Mouse (Mus musculus): ENCODE data around the gene F3. TPM values are rescaled to one million over a fixed set of nuclear protein-coding genes. Genes with fewer than 3 reads are reported as not detected.

F3 gene
- polyA plus RNA-seq, 1 experiment from 2014 or later, result 8.4 TPM

DNA sequence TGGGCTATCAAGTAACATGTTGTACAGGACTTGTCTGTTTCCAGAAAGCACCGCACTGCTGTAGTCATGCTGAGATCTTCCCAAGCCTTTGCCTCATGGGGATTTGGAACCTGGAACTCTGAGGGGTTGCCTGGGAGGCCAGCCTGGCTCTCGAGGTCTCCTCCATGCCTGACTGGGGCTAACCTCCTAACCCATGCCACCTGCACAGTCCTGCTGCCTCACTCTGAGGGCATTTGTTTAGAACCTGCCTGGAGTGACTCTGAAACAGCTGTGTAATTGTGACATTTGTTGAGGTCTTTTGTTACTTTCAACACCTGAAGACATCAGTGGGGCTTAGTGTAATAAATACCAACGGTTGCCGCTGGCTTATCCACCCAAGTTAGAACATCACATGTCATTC is 11.1 kb upstream of the F3 start:
- 78% methylated on average over 4 of the region's 4 CpGs for WGBS
- H3K9me3 ChIP-seq, result no peaks in the 10 kb centered on the region
- H3K27me3 ChIP-seq, result no peaks in the 10 kb centered on the region
- no peak for ATAC-seq (ENCODE audit: low FRiP score, low read depth)
- no peak overlapping the region for H3K4me3 ChIP-seq
- no peak overlapping the region for H3K9ac ChIP-seq
- no peak overlapping the region for H3K4me2 ChIP-seq
- no peak overlapping the region for H3K27ac ChIP-seq (replicated peaks)
- H3K4me1 ChIP-seq (replicated peaks), result peaks cover 6% of the 10 kb centered on the region
- H3K36me3 ChIP-seq, result no peaks in the 10 kb centered on the region

DNA sequence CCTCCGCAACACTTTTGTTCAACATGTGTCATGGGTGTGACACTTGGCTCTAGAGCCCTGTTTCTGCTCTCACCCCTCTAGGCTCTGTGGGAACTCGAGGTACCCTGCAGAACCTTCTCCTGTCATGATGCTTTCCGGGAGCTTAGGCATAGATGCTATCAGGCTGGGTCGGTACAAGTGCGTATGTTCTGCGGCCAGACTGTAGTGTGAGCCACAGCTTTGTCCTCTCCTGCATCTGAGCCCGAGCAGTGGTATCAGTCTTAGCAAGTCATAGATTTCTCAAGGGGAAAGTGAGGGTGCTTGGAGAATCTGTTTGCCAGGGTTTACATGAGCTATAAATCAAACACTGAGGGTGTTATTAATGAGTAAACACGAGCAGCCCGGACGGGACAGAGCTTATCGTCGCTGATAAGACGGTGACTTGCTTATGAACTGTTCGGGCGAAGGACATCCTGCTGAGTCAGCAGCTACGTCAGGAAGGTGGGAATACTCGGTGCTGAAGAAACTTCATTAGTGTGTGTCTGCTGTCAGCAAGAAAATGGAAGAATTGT is 10.1 kb upstream of the F3 start:
- Histone ChIP-seq H3K4me3 (no peak overlapping the region), H3K4me1 (replicated peaks) (peaks cover 6% of the 10 kb centered on the region), H3K4me2 (no peak overlapping the region), H3K36me3 (no peaks in the 10 kb centered on the region), H3K27ac (replicated peaks) (no peak overlapping the region), H3K9ac (no peak overlapping the region), H3K9me3 (no peaks in the 10 kb centered on the region), H3K27me3 (no peaks in the 10 kb centered on the region)
- WGBS, result 73% methylated on average over 17 of the region's 17 CpGs
- no peak for ATAC-seq (ENCODE audit: low FRiP score, low read depth)

GRCm38 (mm10) chr3:121713816-121714215 is 9.5 kb upstream of the F3 start:
- no peak overlapping the region for H3K27ac ChIP-seq (replicated peaks)
- H3K9me3 ChIP-seq, result no peaks in the 10 kb centered on the region
- no peak overlapping the region for H3K4me3 ChIP-seq
- no peak overlapping the region for H3K4me2 ChIP-seq
- H3K9ac ChIP-seq, result no peak overlapping the region
- WGBS, result 64% methylated on average over 8 of the region's 8 CpGs
- H3K4me1 ChIP-seq (replicated peaks), result peaks cover 6% of the 10 kb centered on the region
- H3K27me3 ChIP-seq, result no peaks in the 10 kb centered on the region
- no peak for ATAC-seq (ENCODE audit: low FRiP score, low read depth)
- H3K36me3 ChIP-seq, result no peaks in the 10 kb centered on the region

DNA sequence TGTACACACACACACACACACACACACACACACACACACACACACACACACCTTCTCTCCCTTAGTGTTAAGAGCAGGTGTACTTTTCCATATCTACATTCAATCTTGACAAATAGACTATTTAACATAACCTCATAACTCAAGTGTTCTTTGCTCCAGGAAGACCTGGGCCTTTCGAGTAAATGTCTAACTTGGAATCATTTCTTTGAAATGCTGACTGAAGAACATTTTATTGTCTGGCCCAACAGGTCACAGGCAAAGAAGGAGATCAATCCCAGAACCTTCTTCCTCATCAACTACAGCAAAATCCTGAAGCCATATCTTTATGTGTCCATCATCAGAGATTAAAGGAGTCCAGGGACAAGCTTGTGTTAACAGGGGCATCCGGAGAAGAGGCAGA is 8.9 kb upstream of the F3 start:
- Histone ChIP-seq H3K4me2 (no peak overlapping the region), H3K4me1 (replicated peaks) (peaks cover 6% of the 10 kb centered on the region), H3K9me3 (no peaks in the 10 kb centered on the region), H3K36me3 (no peaks in the 10 kb centered on the region), H3K9ac (no peak overlapping the region), H3K27ac (replicated peaks) (no peak overlapping the region), H3K4me3 (no peak overlapping the region), H3K27me3 (no peaks in the 10 kb centered on the region)
- WGBS, result 91% methylated on average over 2 of the region's 2 CpGs
- no peak for ATAC-seq (ENCODE audit: low FRiP score, low read depth)

DNA sequence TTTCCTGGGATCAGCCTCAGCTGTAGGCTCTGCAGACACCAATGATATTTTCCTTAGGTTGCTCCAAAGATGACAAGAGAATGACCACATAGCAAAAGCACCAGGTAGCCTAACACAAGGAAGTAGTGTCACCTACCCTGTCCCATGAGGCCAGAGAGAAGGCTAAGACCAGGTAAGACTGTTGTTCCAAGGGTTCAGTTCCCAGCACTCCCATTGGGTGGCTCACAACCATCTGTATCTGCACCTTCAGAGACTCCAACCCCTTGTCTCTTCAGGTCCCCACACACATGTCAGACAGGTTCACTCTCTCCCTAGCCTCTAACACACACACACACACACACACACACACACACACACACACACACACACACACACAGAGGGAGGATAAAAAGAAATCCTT is 8.0 kb upstream of the F3 start:
- Histone ChIP-seq H3K9ac (no peak overlapping the region), H3K27me3 (no peaks in the 10 kb centered on the region), H3K36me3 (no peaks in the 10 kb centered on the region), H3K9me3 (no peaks in the 10 kb centered on the region), H3K4me3 (no peak overlapping the region), H3K4me2 (no peak overlapping the region), H3K27ac (replicated peaks) (no peak overlapping the region), H3K4me1 (replicated peaks) (peaks cover 6% of the 10 kb centered on the region)
- no peak for ATAC-seq (ENCODE audit: low FRiP score, low read depth)

GRCm38 (mm10) chr3:121715741-121716459 is 7.4 kb upstream of the F3 start:
- H3K9me3 ChIP-seq, result no peaks in the 10 kb centered on the region
- H3K36me3 ChIP-seq, result no peaks in the 10 kb centered on the region
- H3K27ac ChIP-seq (replicated peaks), result peak overlapping the region; percentile 47; the same call in 1 of the 2 replicates
- H3K4me1 ChIP-seq (replicated peaks), result peaks cover 8% of the 10 kb centered on the region
- no peak overlapping the region for H3K4me3 ChIP-seq
- 76% methylated on average over 6 of the region's 6 CpGs for WGBS
- no peak overlapping the region for H3K4me2 ChIP-seq
- H3K27me3 ChIP-seq, result no peaks in the 10 kb centered on the region
- H3K9ac ChIP-seq, result no peak overlapping the region
- ATAC-seq (ENCODE audit: low FRiP score, low read depth), result no peak

DNA sequence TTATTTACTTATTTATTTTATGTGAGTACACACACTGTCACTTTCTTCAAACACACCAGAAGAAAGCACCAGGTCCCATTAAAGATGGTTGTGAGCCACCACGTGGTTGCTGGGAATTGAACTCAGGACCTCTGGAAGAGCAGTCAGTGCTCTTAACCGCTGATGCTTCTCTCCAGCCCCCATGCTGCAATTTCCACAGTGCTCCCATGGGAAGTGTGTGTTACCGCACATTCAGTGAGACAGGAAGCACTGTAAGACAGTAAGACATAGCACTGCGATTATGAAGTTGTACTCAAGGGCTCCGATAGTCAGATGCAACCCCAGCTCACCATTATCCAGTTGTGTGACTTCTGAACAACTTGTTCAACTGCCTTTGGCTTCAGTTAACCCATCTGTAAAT is 6.9 kb upstream of the F3 start:
- 80% methylated on average over 5 of the region's 5 CpGs for WGBS
- Histone ChIP-seq H3K4me3 (no peak overlapping the region), H3K4me2 (no peak overlapping the region)

GRCm38 (mm10) chr3:121718679-121719078 is 4.7 kb upstream of the F3 start:
- no peak overlapping the region for H3K4me3 ChIP-seq
- H3K9me3 ChIP-seq, result no peaks in the 10 kb centered on the region
- no peak for ATAC-seq (ENCODE audit: low FRiP score, low read depth)
- H3K36me3 ChIP-seq, result no peaks in the 10 kb centered on the region
- H3K4me1 ChIP-seq (replicated peaks), result peaks cover 24% of the 10 kb centered on the region
- H3K27ac ChIP-seq (replicated peaks), result no peak overlapping the region
- 83% methylated on average over 8 of the region's 8 CpGs for WGBS
- H3K27me3 ChIP-seq, result no peaks in the 10 kb centered on the region
- H3K9ac ChIP-seq, result no peak overlapping the region
- H3K4me2 ChIP-seq, result no peak overlapping the region

More for the DNA sequence above, 6.9 kb upstream of the F3 start:
- no peaks in the 10 kb centered on the region for H3K27me3 ChIP-seq
- H3K9me3 ChIP-seq, result no peaks in the 10 kb centered on the region
- ATAC-seq (ENCODE audit: low FRiP score, low read depth), result no peak
- no peaks in the 10 kb centered on the region for H3K36me3 ChIP-seq
- H3K9ac ChIP-seq, result no peak overlapping the region
- H3K27ac ChIP-seq (replicated peaks), result no peak overlapping the region
- peaks cover 14% of the 10 kb centered on the region for H3K4me1 ChIP-seq (replicated peaks)

GRCm38 (mm10) chr3:121719701-121720100 is 3.6 kb upstream of the F3 start:
- no peak for ATAC-seq (ENCODE audit: low FRiP score, low read depth)
- no peaks in the 10 kb centered on the region for H3K9me3 ChIP-seq
- 70% methylated on average over 3 of the region's 3 CpGs for WGBS

DNA sequence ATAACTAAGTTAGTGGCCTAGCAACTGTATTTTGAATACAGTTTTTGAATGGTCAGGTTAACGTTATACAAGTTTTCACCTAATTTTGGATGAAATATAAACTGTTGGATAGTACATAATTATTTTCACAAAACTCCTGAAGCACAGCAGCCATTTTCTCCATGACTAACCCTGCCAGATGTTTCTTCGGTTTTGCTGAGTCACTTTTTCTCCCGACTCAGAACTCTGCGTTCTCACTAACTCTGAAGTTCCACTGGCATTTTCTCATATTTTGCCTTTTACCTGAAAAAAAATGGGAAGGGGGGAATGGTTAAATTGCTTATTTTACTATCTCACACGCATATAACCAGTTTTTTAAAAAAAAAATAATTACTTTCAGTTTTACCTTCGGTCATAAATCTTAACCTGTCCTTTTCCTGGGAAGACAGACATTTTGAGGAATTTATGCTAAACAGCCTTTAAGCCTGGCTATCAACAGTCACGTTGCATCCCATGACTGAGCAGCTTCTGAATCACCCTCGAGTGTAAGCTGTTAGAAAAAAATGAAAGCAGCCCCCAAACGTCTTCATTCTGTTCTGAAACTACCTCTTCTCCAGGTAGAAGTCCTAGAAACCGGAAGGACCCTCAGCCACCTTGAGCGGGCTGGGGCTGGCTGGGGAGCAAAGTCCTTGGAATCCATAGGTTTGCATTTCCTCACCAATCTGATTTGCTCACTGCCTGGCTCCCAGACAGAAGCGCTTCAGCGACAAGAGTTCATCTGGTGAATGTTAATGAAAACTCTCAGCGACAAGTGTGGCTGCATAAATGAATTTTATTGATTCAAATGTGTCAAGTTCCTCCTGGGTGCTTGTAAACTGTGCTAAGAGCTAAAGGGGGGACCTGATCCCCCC is 2.3 kb upstream of the F3 start:
- no peak for ATAC-seq (ENCODE audit: low FRiP score, low read depth)
- 40% methylated on average over 14 of the region's 14 CpGs for WGBS
- no peaks in the 10 kb centered on the region for H3K27me3 ChIP-seq
- no peak overlapping the region for H3K27ac ChIP-seq (replicated peaks)
- H3K9me3 ChIP-seq, result no peaks in the 10 kb centered on the region
- H3K36me3 ChIP-seq, result no peaks in the 10 kb centered on the region
- H3K4me3 ChIP-seq, result no peak overlapping the region
- peak overlapping the region; percentile 36 for H3K4me2 ChIP-seq
- H3K9ac ChIP-seq, result no peak overlapping the region
- H3K4me1 ChIP-seq (replicated peaks), result peaks cover 34% of the 10 kb centered on the region

More at GRCm38 (mm10) chr3:121719701-121720100, 3.6 kb upstream of the F3 start:
- H3K27me3 ChIP-seq, result no peaks in the 10 kb centered on the region
- H3K9ac ChIP-seq, result no peak overlapping the region
- no peak overlapping the region for H3K4me2 ChIP-seq
- peaks cover 29% of the 10 kb centered on the region for H3K4me1 ChIP-seq (replicated peaks)
- H3K4me3 ChIP-seq, result no peak overlapping the region
- no peaks in the 10 kb centered on the region for H3K36me3 ChIP-seq
- H3K27ac ChIP-seq (replicated peaks), result no peak overlapping the region

GRCm38 (mm10) chr3:121721691-121722070 is 1.7 kb upstream of the F3 start:
- WGBS, result 56% methylated on average over 7 of the region's 7 CpGs
- no peaks in the 10 kb centered on the region for H3K27me3 ChIP-seq
- no peaks in the 10 kb centered on the region for H3K9me3 ChIP-seq
- no peak overlapping the region for H3K27ac ChIP-seq (replicated peaks)
- H3K4me1 ChIP-seq (replicated peaks), result peaks cover 34% of the 10 kb centered on the region
- no peak overlapping the region for H3K9ac ChIP-seq
- H3K4me3 ChIP-seq, result no peak overlapping the region
- H3K36me3 ChIP-seq, result no peaks in the 10 kb centered on the region
- peak overlapping the region; percentile 36 for H3K4me2 ChIP-seq
- no peak for ATAC-seq (ENCODE audit: low FRiP score, low read depth)

- peak overlapping the region; percentile 85 for H3K4me2 ChIP-seq
- peak overlapping the region; percentile 73 for H3K4me3 ChIP-seq
- no peaks in the 10 kb centered on the region for H3K9me3 ChIP-seq
- peaks cover 34% of the 10 kb centered on the region for H3K4me1 ChIP-seq (replicated peaks)
- peak overlapping the region; percentile 61 for H3K9ac ChIP-seq
- no peaks in the 10 kb centered on the region for H3K36me3 ChIP-seq
- peak overlapping the region; percentile 69 for H3K27ac ChIP-seq (replicated peaks)
- H3K27me3 ChIP-seq, result no peaks in the 10 kb centered on the region
- ATAC-seq (ENCODE audit: low FRiP score, low read depth), result peak; percentile 31
- WGBS, result 6% methylated on average over 20 of the region's 20 CpGs
These were observed 709 bp downstream of the F3 start for GRCm38 (mm10) chr3:121723968-121724524.
